Mouse (Mus musculus) lung, postnatal 4 days (tissue): ENCODE data around the gene Rdh8.
"Not testable (repeated sequence)": the region's sequence is repeated elsewhere in the genome, so short reads cannot be mapped to it uniquely, and the experiment has no call there.

ENCODE experiments used
- DNase-seq, 2 experiments: peaks; one replicate each; pipeline ENCODE4 v3.0.0; 2021

Gene Rdh8

GRCm38 (mm10) chr9:20818236-20818635 lies at the start of gene Rdh8:
Rdh8 (plus strand) TSS chr9:20818503.
- no peak for DNase-seq

DNA sequence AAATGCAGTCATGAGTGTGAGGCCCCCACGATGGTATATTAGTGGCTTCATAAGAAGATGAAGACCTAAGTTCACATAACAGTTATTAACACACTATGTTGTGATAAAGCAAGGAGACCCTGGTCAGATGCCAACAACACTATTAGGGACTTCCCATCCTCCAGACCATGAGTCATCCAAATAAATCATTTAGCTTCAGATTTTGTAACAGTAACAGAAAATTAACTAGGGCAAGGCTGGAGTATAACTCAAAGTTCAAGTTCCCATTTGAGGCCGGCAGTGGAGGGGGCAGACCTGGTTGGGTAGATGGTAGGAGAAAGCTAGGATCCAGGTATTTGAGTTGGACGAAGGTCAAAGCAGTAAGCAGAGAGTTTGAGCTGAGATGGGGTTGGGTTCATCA lies 37.0 kb upstream of the Rdh8 start:
- DNase-seq, result no peak

DNA sequence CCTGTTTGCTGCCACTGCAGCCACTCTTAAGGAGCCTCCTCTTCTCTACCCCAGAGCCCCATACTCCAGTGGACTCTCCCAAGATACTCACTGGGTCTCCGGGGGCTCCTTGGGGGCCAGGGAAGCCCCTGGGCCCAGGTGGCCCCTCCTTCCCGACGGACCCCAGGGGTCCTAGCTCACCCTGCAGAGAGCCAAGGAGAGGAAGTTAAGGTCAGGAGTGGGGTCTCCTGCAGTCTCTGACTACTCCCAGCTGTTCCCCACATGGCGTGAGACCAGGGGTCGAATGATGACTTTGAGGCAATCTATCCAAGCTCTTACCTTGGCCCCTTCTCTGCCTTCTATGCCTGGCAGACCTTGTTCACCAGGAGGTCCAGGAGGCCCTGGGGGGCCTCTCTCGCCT lies 33.2 kb upstream of the Rdh8 start:
- no peak for DNase-seq

DNA sequence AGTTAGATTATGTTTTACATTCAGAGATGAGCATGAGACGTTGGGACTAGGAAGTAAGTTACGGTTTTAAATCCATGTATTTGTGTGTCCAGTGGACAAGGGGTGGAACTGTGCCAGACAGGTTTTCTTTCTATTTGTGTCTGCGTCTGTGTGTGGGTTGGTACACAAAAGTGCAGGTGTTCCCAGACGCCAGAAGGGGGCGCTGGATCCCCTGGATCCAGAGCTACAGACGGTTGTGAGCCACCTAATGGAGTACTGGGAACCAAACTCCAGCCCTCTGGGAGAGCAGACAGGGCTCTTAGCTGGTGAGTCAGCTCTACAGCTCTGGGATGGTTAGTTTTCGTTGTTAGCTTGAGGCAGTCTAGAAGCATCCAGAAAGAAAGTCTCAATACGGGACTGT lies 30.3 kb upstream of the Rdh8 start:
- DNase-seq, result no peak

GRCm38 (mm10) chr9:20789651-20790050 lies 28.7 kb upstream of the Rdh8 start:
- no peak for DNase-seq

DNA sequence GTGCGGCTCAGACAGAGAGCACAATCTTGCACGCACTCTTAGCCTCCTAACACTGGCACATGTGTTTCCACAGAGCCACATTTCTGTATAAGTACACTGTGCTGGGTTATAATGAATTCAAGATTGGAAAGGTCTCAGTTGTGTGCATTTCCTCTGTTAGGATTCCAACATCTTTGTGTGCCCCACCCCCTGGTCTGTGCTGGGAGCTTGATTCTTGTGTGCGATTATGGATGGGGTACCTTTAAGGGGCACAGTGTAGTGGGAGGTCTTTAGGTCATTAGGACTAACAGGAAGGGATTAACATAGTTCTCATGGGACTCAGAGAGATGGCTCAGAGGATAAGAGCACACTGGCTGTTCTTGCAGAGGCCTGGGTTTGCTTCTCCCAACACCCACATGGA lies 28.0 kb upstream of the Rdh8 start:
- no peak for DNase-seq

DNA sequence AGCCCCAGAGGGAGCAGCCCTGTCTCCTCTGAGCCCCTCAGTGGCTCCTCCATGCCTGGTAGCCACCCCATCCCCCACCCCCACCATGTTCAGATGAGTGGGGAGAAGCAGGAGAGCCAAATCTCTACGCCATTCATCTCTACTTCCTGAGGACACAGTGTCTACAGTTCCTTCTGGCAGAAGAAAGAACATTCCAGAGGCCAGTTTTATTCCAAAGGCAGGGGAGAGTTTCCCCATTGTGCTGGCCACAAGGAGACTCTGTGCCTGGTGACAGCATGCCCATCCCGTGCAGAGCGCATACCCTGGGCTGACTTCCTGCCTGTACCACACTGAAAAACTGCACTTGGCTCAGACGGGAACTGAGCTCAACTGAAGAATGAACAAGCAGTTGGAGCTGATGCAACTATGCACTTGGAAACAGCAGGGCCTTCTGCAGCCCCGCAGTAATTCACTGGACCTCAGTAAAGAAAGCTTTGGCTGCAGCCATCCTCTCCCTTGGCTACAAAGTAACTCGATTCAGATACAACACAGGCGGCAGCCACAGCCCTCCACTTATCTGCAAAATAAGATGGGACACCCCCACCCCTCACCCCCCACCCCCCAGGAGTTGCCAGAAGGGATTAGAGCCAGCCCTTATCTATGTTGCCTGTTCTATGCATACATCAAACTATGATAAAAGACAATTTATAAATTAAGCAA lies 24.0 kb upstream of the Rdh8 start:
- peak; percentile 36 to 69 for DNase-seq

GRCm38 (mm10) chr9:20804266-20805158 lies 13.8 kb upstream of the Rdh8 start:
- DNase-seq, result peak; percentile 72 to 79

- DNase-seq, result no peak
These were observed 13.2 kb upstream of the Rdh8 start for GRCm38 (mm10) chr9:20805159-20805495.

DNA sequence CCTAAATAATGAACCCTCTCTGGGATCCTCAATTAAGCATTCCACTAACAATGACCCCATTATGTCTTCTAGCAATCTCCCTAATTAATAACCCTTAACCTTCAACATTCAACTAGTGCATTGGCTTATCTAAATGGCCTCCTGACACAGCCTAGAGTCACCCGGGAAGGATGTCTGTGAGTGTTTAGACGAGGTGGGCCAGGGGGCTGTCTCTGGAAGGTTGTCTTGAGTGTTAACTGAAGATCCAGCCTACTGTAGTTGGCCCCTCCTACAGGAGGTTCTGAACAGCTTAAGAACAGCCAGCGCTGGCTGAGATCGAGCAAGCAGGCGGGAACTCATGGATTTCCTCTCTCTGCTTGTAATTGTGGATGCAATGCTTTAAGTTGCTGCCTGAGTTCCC lies 12.6 kb upstream of the Rdh8 start:
- no peak for DNase-seq

DNA sequence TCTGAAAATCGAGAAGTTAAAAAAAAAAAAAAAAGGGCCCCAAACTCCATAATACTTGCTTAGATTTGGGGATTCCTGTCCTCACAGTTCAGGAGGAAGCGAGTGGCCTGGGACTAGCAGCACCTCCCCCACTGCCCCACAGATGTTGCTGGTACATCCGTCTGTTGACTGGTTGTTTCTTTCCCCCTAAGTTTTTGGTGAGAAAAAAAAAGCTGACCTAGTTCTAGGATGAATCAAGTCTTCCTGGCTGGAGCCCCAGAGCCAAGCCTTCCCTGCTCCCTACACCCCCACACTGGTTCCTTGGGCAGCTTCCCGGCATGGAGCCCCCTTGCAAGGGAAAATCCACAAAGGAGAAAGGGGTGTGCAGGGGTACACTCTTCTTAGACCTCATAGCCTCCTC lies 8.0 kb upstream of the Rdh8 start:
- no peak for DNase-seq

- DNase-seq, result no peak
These were observed 7.5 kb upstream of the Rdh8 start for GRCm38 (mm10) chr9:20810773-20811172.

GRCm38 (mm10) chr9:20812537-20813271 lies 5.6 kb upstream of the Rdh8 start:
- peak; percentile 45 to 53 for DNase-seq

- DNase-seq, result peak; percentile 53 to 76
These were observed 3.6 kb upstream of the Rdh8 start, which contains the start of gene Col5a3 for GRCm38 (mm10) chr9:20814521-20815272. Col5a3 (minus strand) TSS chr9:20815067.

GRCm38 (mm10) chr9:20820001-20820400 lies 1.7 kb downstream of the Rdh8 start:
- DNase-seq, result no peak

DNA sequence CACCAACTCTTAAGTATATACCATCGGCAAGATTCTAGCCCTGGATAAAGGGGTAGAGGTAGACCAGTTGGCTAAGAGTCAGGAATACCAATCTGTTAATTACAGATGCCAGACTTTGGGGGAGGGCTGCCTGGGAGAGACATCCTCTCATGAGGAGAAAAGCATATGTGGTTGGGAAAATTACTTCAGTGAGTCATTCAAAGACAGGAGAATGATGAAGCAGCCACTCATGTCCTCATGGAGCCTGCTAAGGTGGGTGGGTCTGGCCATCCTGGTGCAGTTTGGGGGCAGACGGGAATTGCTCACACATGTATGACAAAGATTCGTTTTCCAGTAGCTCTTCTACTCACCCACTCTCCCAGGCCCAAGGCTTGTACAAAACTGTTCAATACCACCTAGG lies 4.5 kb downstream of the Rdh8 start:
- DNase-seq, result no peak

- DNase-seq, result peak; percentile 8 to 30
These were observed 7.5 kb downstream of the Rdh8 start for GRCm38 (mm10) chr9:20825781-20826180.

- no peak for DNase-seq
These were observed 9.8 kb downstream of the Rdh8 start for GRCm38 (mm10) chr9:20828127-20828526.

GRCm38 (mm10) chr9:20830901-20831643 lies 12.8 kb downstream of the Rdh8 start:
- DNase-seq, result peak; percentile 93 to 96

DNA sequence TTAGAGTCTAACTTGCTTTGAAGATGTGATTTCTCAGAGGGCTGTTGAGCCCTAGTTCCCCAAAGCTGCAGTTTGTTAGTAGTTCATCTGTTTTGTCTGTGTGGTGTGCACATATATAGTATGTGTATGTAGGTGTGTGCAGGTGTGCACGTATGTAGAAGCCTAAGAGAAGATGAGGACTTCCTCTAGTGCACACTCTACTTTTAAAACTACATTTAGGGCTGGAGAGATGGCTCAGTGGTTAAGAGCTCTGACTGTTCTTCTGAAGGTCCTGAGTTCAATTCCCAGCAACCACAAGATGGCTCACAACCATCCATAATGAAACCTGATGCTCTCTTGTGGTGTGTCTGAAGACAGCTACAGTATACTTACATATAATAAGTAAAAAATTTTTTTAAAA lies 16.6 kb downstream of the Rdh8 start:
- DNase-seq, result no peak

DNA sequence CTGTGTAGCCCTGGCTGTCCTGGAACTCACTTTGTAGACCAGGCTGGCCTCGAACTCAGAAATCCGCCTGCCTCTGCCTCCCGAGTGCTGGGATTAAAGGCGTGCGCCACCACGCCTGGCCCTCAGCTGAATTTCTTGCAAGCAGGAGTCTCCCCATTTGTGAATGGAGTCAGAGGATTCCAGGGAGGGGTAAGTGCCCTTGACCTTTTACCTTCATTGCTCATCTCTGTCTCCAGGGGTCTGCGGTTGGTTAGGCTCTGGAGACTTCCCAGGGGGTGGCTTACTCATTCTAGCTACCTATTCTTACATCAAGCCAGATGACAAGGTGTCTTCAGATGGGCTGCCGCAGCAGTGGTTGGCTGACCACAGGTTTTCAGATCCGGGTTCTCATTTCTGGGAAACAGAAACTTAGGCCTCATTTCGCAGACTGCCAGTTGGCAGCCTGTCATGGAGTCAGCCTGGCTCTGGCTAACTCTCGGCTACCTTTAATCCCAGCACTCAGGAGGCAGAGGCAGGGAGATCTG lies 17.2 kb downstream of the Rdh8 start:
- not testable (repeated sequence) for DNase-seq
